Mouse (Mus musculus) lung, postnatal 0 days (tissue): ENCODE results near the gene Slc38a2.

Experiments used
- CTCF ChIP-seq: IDR thresholded peaks from 2 replicates; pipeline ENCODE4 v1.5.1; 2016; ENCODE audit warnings: antibody characterized with exemption, mild to moderate bottlenecking
- EP300 ChIP-seq: IDR thresholded peaks from 2 replicates; pipeline ENCODE4 v1.6.1; 2016; ENCODE audit warnings: antibody characterized with exemption, mild to moderate bottlenecking, control low read depth

GRCm38 (mm10) chr15:96678871-96679773 is 20.4 kb downstream of the Slc38a2 start:
- no peak for TF ChIP-seq CTCF
- no peak for TF ChIP-seq EP300
